Mouse (Mus musculus): Measurements from ENCODE around the gene Cep112. TPM values are rescaled to one million over a fixed set of nuclear protein-coding genes. Genes with fewer than 3 reads are reported as not detected.
A peak's percentile ranks its signal among the peaks of the same experiment; 100 is the strongest.

The Cep112 gene
- total RNA-seq, 2 experiments from 2014 or later, result 5.0 TPM; not detected in 1

- no peak for ATAC-seq (replicated peaks; ENCODE audit: poor library complexity, severe bottlenecking)
Observed at GRCm38 (mm10) chr11:108593207-108593958, 168.4 kb downstream of the Cep112 start.

- ATAC-seq (replicated peaks; ENCODE audit: poor library complexity, severe bottlenecking), result no peak
Observed at GRCm38 (mm10) chr11:108593959-108594579, 169.1 kb downstream of the Cep112 start.

DNA sequence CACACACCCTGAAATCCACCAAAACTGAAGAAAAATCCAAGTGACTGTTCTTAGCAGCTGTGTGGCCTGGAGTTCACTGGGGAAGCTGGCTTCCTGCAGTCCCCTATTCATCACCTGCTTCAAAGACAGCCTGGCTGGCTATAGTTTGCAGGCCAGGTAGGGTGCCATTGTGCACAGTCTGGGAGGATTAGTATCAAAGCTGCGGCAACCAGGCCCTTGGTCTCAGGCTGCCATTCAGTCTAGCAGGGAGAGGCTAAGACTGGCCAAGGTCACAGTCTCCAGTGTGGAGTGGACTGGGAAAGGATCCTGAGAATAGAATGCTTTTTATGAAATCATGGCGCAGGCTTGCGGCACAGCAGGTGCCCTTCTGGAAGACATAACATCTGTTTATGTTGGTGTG, 180.3 kb downstream of the Cep112 start:
- ATAC-seq (replicated peaks; ENCODE audit: poor library complexity, severe bottlenecking), result no peak

DNA sequence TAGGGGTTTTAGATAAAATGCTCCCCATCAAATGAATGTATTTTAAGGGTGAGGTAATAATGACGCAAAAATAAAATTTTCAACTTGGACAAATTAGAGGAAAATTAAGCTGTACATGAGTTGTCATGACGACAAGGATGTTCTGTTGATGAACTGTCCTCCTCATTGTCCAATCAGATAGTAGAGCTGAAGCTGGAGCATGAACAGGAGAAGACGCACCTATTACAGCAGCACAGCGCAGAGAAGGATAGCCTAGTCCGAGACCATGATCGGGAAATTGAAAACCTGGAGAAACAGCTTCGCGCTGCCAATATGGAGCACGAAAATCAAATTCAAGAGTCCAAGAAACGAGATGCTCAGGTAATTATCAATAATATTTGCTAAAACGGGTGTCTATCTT, 181.0 kb downstream of the Cep112 start:
- no peak for ATAC-seq (replicated peaks; ENCODE audit: poor library complexity, severe bottlenecking)

- no peak for ATAC-seq (replicated peaks; ENCODE audit: poor library complexity, severe bottlenecking)
Observed at GRCm38 (mm10) chr11:108606836-108607235, 181.8 kb downstream of the Cep112 start.

GRCm38 (mm10) chr11:108620628-108621433, 195.8 kb downstream of the Cep112 start:
- ATAC-seq (replicated peaks; ENCODE audit: poor library complexity, severe bottlenecking), result no peak

DNA sequence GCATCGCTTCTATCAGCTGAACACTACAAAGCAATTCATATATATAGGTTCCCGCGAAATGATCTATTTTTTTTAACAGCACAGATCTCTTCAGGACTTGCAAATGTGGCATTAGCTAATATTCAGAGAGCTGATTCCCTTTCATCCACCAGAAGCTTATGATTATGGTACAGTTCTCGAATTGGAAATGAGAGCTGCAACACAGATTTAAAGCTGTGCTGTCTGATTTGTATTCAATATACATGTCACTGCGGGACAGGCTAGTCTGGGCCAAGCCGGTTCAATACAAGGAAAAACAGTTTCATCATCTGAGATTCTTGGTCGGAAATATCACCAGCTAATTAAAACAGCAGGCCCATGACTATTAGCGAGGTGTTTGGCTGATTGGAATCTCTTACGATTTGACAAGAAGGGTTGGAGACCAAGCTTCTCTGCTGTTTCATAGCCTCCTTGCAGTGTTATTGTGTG, 196.5 kb downstream of the Cep112 start:
- no peak for ATAC-seq (replicated peaks; ENCODE audit: poor library complexity, severe bottlenecking)

- no peak for ATAC-seq (replicated peaks; ENCODE audit: poor library complexity, severe bottlenecking)
Observed at GRCm38 (mm10) chr11:108625546-108626232, 200.7 kb downstream of the Cep112 start.

GRCm38 (mm10) chr11:108637780-108638179, 212.8 kb downstream of the Cep112 start:
- no peak for ATAC-seq (replicated peaks; ENCODE audit: poor library complexity, severe bottlenecking)

- no peak for ATAC-seq (replicated peaks; ENCODE audit: poor library complexity, severe bottlenecking)
Observed at GRCm38 (mm10) chr11:108655574-108655973, 230.6 kb downstream of the Cep112 start.

DNA sequence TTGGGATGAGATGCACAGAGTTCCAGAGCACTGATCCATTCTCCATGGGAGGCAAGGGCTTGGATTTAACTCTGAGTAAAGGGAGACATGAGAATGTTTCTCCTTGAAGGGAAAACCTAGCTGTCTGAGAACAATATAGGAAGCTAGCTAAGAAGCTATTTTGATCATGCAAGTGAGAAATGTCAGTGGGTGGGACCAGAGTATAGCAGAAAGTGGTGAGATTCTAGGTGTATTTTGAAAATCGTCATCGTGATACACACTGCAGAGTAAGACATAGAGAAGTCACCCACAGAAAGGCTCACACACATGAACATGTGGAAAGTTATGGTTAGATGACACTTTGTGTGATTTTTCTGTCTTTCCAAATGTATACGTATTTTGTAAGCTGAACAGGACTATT, 257.0 kb downstream of the Cep112 start:
- ATAC-seq (replicated peaks; ENCODE audit: poor library complexity, severe bottlenecking), result no peak

GRCm38 (mm10) chr11:108696563-108696962, 271.6 kb downstream of the Cep112 start:
- peak; percentile 82 for ATAC-seq (replicated peaks; ENCODE audit: poor library complexity, severe bottlenecking)

- ATAC-seq (replicated peaks; ENCODE audit: poor library complexity, severe bottlenecking), result no peak
Observed at GRCm38 (mm10) chr11:108752301-108752700, 327.3 kb downstream of the Cep112 start.

DNA sequence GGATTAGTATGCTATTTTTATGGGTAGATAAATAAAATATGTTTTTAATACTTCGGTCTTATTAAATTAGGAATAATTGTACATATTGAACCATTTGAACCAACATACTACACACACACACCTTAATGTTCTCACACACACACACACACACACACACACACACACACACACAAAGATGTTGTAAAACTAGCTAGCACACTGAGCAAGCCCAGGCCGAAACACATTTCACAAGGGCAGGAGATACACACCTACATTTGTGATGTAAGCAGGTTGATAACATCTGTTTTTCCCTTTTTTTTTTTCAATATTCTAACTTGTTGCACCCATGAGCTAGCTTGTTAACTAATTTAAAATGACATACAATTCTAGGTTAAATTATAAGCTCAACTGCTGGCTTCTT, 327.8 kb downstream of the Cep112 start:
- ATAC-seq (replicated peaks; ENCODE audit: poor library complexity, severe bottlenecking), result no peak

GRCm38 (mm10) chr11:108753361-108754240, 328.6 kb downstream of the Cep112 start:
- ATAC-seq (replicated peaks; ENCODE audit: poor library complexity, severe bottlenecking), result no peak

- ATAC-seq (replicated peaks; ENCODE audit: poor library complexity, severe bottlenecking), result no peak
Observed at GRCm38 (mm10) chr11:108757211-108757610, 332.2 kb downstream of the Cep112 start.

- no peak for ATAC-seq (replicated peaks; ENCODE audit: poor library complexity, severe bottlenecking)
Observed at GRCm38 (mm10) chr11:108757626-108758430, 332.8 kb downstream of the Cep112 start.

DNA sequence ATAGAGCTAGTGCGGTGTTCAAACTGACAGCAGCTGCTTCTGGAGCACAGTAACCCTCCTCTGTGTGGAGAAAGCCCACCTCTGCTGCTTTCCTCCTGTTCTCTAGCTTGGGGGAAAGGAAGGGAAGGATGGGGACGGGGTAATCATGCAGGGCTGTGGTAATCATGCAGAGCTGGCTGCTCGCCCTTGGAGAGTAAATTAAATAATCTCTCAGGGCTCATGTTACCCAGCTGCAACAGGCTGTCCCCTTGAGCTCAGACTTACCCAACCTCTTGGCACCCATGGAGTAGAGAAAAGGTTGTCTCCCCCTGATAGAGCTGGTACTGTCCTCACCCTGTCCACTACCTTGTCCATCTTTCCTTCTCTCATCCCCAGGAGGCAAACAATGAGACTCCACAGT, 345.1 kb downstream of the Cep112 start:
- ATAC-seq (replicated peaks; ENCODE audit: poor library complexity, severe bottlenecking), result no peak

Measured in granulocyte monocyte progenitor cell, adult 5-6 weeks (primary cell).